Mouse (Mus musculus): ENCODE results near the gene Fam107a. TPM values are rescaled to one million over a fixed set of nuclear protein-coding genes. Genes with fewer than 3 reads are reported as not detected.
A peak's percentile ranks its signal among the peaks of the same experiment; 100 is the strongest.

Fam107a gene
- polyA plus RNA-seq (2015; fragmentation: Nextera tagmentation; extraction: Ambion mirVana), result 0.21 and 0.56 TPM in 2 replicates

DNA sequence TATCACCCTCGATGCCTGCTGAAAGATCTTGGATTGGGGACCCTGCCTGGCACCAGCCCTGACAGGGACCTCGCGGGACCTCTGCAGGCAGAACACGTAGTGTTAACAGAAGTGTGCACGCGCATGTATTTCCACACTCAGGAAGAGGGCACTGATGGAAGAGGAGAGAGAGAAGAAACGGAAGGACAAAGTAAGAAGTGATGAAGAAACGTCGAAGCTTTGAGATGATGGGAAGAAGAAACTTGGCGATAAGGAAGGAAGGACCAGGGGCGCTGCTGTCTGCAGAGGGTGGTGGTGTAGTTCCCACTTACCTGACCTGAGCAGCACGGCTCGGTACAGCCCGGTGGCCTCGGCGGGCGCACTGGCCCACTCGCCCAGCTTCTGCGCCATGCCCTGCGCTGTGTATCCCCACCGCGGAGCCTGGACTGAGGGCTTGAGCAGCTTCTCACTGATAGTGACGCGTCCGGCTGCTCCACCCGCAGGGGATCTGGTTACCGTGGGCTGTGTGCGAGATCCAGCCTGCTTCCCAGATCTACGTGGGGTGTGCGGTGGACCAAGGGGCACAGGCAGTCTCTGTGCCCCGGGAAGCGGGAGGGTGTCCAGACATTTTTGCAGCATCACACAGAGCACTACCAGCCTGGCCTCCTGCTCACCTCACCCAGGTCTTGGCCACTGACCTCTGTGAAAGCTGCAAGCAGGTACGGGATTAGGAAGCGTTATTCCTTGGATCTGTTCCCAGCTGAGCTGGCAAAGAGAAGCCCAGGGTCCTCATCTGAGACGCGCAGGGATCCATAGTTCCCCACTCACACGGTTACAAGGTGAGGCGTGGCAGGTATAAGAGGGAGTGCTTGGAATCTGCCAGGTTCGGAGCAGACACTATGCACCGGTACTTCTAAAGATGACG, at the start of gene Fam107a:
Fam107a (minus strand) TSS at position 830 of the 904 bp plus-strand sequence.
- no peaks in the 10 kb centered on the region for H3K9me3 ChIP-seq (ENCODE audit: low read length)
- H3K4me1 ChIP-seq (ENCODE audit: insufficient read depth, low read depth, low read length), result peaks cover 4% of the 10 kb centered on the region; the same call in 1 of the 2 replicates
- ATAC-seq (no peak), DNase-seq (ENCODE audit: low spot score) (no peak)
- no peak for TF ChIP-seq CTCF (IDR thresholded peaks at IDR 0.05)
- TF ChIP-seq EP300 (IDR thresholded peaks at IDR 0.05), result no peak
- WGBS, result 7% methylated on average over 41 of the region's 41 CpGs
- H3K36me3 ChIP-seq (ENCODE audit: insufficient read depth, low read length), result no peaks in the 10 kb centered on the region
- peak within 1 kb of the TSS; percentile 35 for H3K4me2 ChIP-seq (replicated peaks; ENCODE audit: low read depth, low read length)
- H3K9ac ChIP-seq (replicated peaks; ENCODE audit: low read depth), result no peak within 1 kb of the TSS
- H3K27me3 ChIP-seq (replicated peaks; ENCODE audit: insufficient read depth, low read length), result peaks cover 17% of the 10 kb centered on the region; the same call in 1 of the 2 replicates
- no peak within 1 kb of the TSS for H3K27ac ChIP-seq (ENCODE audit: low read length)
- H3K4me3 ChIP-seq (ENCODE audit: low read depth, low read length), result no peak within 1 kb of the TSS

DNA sequence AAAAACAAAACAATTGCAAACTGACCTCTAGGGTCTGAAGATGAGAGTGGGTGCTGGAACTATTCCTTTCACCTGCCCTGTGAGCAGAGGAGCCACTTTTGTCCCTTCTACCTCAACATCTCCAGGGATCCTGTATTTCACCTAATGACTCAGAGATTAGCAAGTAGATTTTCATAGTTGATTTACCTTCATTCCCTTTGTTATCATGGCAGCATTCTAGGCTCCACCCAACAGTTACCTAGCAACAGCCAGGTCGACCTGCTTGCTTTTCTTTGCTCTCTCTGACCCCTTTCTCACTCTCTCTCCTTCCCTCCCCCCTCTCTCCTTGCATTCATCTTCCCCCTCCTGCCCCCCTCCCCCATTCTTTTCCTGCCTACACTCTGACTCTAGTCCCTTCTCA, 49.3 kb upstream of the Fam107a start:
- TF ChIP-seq CTCF (IDR thresholded peaks at IDR 0.05) (no peak), EP300 (IDR thresholded peaks at IDR 0.05) (no peak)
- 0% methylated on average over 1 of the region's 1 CpGs for WGBS

DNA sequence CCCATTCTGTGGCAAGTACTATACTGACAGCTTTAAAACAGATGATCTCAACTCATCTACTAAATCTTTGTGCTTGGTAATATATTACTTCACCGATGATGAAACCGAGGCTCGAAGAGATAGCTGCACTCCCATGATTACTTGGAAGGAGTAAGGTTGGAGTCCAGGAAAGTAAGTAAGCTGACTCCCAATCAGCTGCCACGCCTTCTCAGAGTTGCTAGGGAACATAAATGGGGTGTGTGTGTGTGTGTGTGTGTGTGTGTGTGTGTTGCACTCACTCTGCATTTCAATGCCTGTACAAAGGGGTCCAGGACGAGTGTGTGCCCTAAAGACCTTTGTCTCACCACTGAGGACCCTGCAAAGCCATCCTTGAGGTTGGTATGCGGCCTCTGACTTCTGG, 48.0 kb upstream of the Fam107a start:
- TF ChIP-seq EP300 (IDR thresholded peaks at IDR 0.05) (no peak), CTCF (IDR thresholded peaks at IDR 0.05) (no peak)

More for the DNA sequence above, 49.3 kb upstream of the Fam107a start:
- ATAC-seq, result no peak
- H3K36me3 ChIP-seq (ENCODE audit: insufficient read depth, low read length), result no peaks in the 10 kb centered on the region
- no peak overlapping the region for H3K27ac ChIP-seq (ENCODE audit: low read length)
- no peak overlapping the region for H3K4me3 ChIP-seq (ENCODE audit: low read depth, low read length)
- no peak for DNase-seq (ENCODE audit: low spot score)
- no peak overlapping the region for H3K4me2 ChIP-seq (replicated peaks; ENCODE audit: low read depth, low read length)
- H3K9ac ChIP-seq (replicated peaks; ENCODE audit: low read depth), result no peak overlapping the region
- no peaks in the 10 kb centered on the region for H3K4me1 ChIP-seq (ENCODE audit: insufficient read depth, low read depth, low read length)
- no peaks in the 10 kb centered on the region for H3K27me3 ChIP-seq (replicated peaks; ENCODE audit: insufficient read depth, low read length)
- H3K9me3 ChIP-seq (ENCODE audit: low read length), result no peaks in the 10 kb centered on the region

DNA sequence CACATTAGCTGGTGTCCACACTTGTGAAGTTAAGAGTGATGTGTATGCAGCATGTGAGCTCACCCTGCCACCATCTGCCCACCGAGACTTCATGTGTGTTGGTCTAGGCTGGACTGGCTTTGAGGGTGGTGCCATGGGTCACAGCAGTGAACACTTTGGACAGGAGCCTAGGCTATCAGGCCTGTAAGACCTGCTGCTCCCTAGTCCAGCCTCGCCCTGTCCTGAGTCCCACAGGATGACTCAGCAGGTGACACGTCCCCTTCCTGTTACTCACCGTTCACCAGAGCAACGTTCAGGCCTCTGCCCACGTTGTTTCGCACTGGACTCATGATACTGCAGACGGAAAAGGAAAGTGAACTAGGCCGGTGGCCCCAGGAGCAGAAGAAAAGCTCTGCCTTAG, 39.0 kb upstream of the Fam107a start:
- WGBS, result 56% methylated on average over 9 of the region's 9 CpGs
- H3K27me3 ChIP-seq (replicated peaks; ENCODE audit: insufficient read depth, low read length), result no peaks in the 10 kb centered on the region
- no peak overlapping the region for H3K4me3 ChIP-seq (ENCODE audit: low read depth, low read length)
- H3K27ac ChIP-seq (ENCODE audit: low read length), result no peak overlapping the region
- TF ChIP-seq CTCF (IDR thresholded peaks at IDR 0.05) (no peak), EP300 (IDR thresholded peaks at IDR 0.05) (no peak)
- no peak overlapping the region for H3K9ac ChIP-seq (replicated peaks; ENCODE audit: low read depth)
- no peak overlapping the region for H3K4me2 ChIP-seq (replicated peaks; ENCODE audit: low read depth, low read length)
- H3K36me3 ChIP-seq (ENCODE audit: insufficient read depth, low read length), result no peaks in the 10 kb centered on the region
- ATAC-seq (peak; percentile 49), DNase-seq (ENCODE audit: low spot score) (peak; percentile 23)
- no peaks in the 10 kb centered on the region for H3K9me3 ChIP-seq (ENCODE audit: low read length)
- no peaks in the 10 kb centered on the region for H3K4me1 ChIP-seq (ENCODE audit: insufficient read depth, low read depth, low read length)

More for the DNA sequence above, 48.0 kb upstream of the Fam107a start:
- Histone ChIP-seq H3K27me3 (replicated peaks; ENCODE audit: insufficient read depth, low read length) (no peaks in the 10 kb centered on the region), H3K36me3 (ENCODE audit: insufficient read depth, low read length) (no peaks in the 10 kb centered on the region), H3K9me3 (ENCODE audit: low read length) (no peaks in the 10 kb centered on the region), H3K27ac (ENCODE audit: low read length) (no peak overlapping the region), H3K4me3 (ENCODE audit: low read depth, low read length) (no peak overlapping the region), H3K9ac (replicated peaks; ENCODE audit: low read depth) (no peak overlapping the region), H3K4me2 (replicated peaks; ENCODE audit: low read depth, low read length) (no peak overlapping the region), H3K4me1 (ENCODE audit: insufficient read depth, low read depth, low read length) (no peaks in the 10 kb centered on the region)
- no peak for DNase-seq (ENCODE audit: low spot score)
- no peak for ATAC-seq
- 62% methylated on average over 6 of the region's 6 CpGs for WGBS

DNA sequence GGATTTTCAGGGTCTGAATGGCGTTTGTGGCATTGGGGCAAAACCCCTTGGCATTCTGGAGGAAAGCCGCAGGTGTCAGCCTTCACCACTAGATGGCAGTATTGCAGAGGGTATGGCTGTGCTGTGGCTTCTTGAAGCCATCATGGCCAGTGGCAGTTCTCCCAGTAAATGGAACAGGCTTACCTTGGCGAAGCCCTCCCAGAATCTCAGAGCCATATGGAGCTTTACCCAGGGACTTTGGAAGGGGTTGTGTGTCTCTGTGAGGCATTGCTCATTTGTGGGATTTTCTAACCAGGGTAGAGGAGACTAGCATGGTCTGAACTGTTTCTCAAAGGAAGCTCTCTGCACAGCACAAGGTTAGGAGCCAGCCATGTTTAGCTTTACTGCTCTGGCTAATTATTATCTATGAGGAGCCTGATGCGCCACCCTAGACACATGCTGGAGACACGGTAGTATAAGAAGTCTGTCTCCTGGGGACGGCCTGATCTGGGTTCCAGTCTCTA, 38.2 kb upstream of the Fam107a start:
- Histone ChIP-seq H3K9ac (replicated peaks; ENCODE audit: low read depth) (no peak overlapping the region), H3K4me3 (ENCODE audit: low read depth, low read length) (no peak overlapping the region), H3K27me3 (replicated peaks; ENCODE audit: insufficient read depth, low read length) (no peaks in the 10 kb centered on the region), H3K9me3 (ENCODE audit: low read length) (no peaks in the 10 kb centered on the region), H3K4me1 (ENCODE audit: insufficient read depth, low read depth, low read length) (no peaks in the 10 kb centered on the region), H3K27ac (ENCODE audit: low read length) (no peak overlapping the region), H3K4me2 (replicated peaks; ENCODE audit: low read depth, low read length) (no peak overlapping the region), H3K36me3 (ENCODE audit: insufficient read depth, low read length) (no peaks in the 10 kb centered on the region)
- DNase-seq (ENCODE audit: low spot score) (peak; percentile 64), ATAC-seq (no peak; the same call in 1 of the 2 replicates)
- 25% methylated on average over 6 of the region's 6 CpGs for WGBS
- TF ChIP-seq EP300 (IDR thresholded peaks at IDR 0.05) (no peak), CTCF (IDR thresholded peaks at IDR 0.05) (peak; percentile 94)

DNA sequence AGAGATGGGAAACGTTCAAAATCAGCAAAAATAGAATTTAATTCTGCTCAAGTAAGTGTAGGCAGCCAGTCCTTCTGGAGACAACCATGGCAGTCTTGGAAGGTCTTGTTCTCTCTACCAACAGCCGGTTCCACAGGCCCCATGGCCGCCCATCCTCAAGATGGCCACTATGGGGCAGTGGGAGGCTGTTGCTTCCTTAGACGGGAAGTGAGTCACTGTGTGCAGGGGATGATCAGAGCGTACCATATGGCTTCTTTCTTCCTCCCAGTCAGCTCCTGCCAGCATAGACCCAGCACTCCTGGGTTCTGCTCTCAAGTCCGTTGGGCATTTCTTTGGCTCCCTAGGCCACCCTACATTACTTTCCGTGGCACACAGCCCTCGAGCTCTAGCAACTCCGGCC, 31.1 kb upstream of the Fam107a start:
- DNase-seq (ENCODE audit: low spot score), result peak; percentile 40
- Histone ChIP-seq H3K36me3 (ENCODE audit: insufficient read depth, low read length) (no peaks in the 10 kb centered on the region), H3K27ac (ENCODE audit: low read length) (no peak overlapping the region), H3K27me3 (replicated peaks; ENCODE audit: insufficient read depth, low read length) (no peaks in the 10 kb centered on the region), H3K4me2 (replicated peaks; ENCODE audit: low read depth, low read length) (no peak overlapping the region), H3K9me3 (ENCODE audit: low read length) (no peaks in the 10 kb centered on the region), H3K4me3 (ENCODE audit: low read depth, low read length) (no peak overlapping the region), H3K4me1 (ENCODE audit: insufficient read depth, low read depth, low read length) (no peaks in the 10 kb centered on the region), H3K9ac (replicated peaks; ENCODE audit: low read depth) (no peak overlapping the region)
- WGBS, result 56% methylated on average over 9 of the region's 9 CpGs
- TF ChIP-seq CTCF (IDR thresholded peaks at IDR 0.05) (peak; percentile 45; the same call in 1 of the 2 replicates), EP300 (IDR thresholded peaks at IDR 0.05) (no peak)
- peak; percentile 48; the same call in 1 of the 2 replicates for ATAC-seq
